Mouse (Mus musculus) left cerebral cortex, postnatal 10 days (tissue): ENCODE measurements around the gene Lhx2. TPM values are rescaled to one million over a fixed set of nuclear protein-coding genes. Genes with fewer than 3 reads are reported as not detected.
A peak's percentile ranks its signal among the peaks of the same experiment; 100 is the strongest.

Source experiments
- DNase-seq, 2 experiments: peaks; one replicate each; pipeline ENCODE4 v3.0.0; 2021 to 2022; ENCODE audit warnings: low spot score in 2 of 2, mixed read lengths in 1 of 2; ENCODE audit errors: extremely low spot score in 1 of 2
- intact Hi-C: fragments of 180-260 bp; cut with DNase I; formaldehyde crosslinking; loops from one replicate; pipeline ENCODE4 v1.15.1; 2025
- total RNA-seq, 2 experiments: library from RNA; stranded (reverse); gene quantifications; 2 replicates each; pipeline ENCODE4 v1.2.3; 2021

Lhx2 gene
- total RNA-seq = 10 to 100 TPM; 76.1 to 77.7 TPM

- DNase-seq = peak in 1 of 2 experiments; percentile 64
- intact Hi-C loops = no loop called here
These were observed at the start of gene Lhx2 for GRCm38 (mm10) chr2:38338990-38339909. TSS of gene Lhx2 (plus strand) at chr2:38339281.

- no peak for DNase-seq
- intact Hi-C loops = no loop called here
These were observed 47.6 kb upstream of the Lhx2 start for GRCm38 (mm10) chr2:38291526-38291925.

GRCm38 (mm10) chr2:38295939-38296338, 43.1 kb upstream of the Lhx2 start:
- intact Hi-C loops = no loop called here
- DNase-seq = no peak

GRCm38 (mm10) chr2:38300941-38301340, 38.1 kb upstream of the Lhx2 start:
- intact Hi-C loops = no loop called here
- no peak for DNase-seq

- no peak for DNase-seq
- intact Hi-C loops = no loop called here
These were observed 33.9 kb upstream of the Lhx2 start for GRCm38 (mm10) chr2:38305152-38305551.

- intact Hi-C loops = no loop called here
- no peak for DNase-seq
These were observed 26.2 kb upstream of the Lhx2 start for GRCm38 (mm10) chr2:38312921-38313320.

GRCm38 (mm10) chr2:38313399-38313798, 25.7 kb upstream of the Lhx2 start:
- intact Hi-C loops = no loop called here
- no peak for DNase-seq

GRCm38 (mm10) chr2:38319086-38319485, 20.0 kb upstream of the Lhx2 start:
- no peak for DNase-seq
- intact Hi-C loops = no loop called here

- no peak for DNase-seq
- intact Hi-C loops = no loop called here
These were observed 18.2 kb upstream of the Lhx2 start for GRCm38 (mm10) chr2:38320911-38321310.

- intact Hi-C loops = no loop called here
- no peak for DNase-seq
These were observed 15.7 kb upstream of the Lhx2 start for GRCm38 (mm10) chr2:38323380-38323779.

GRCm38 (mm10) chr2:38326671-38327070, 12.4 kb upstream of the Lhx2 start:
- DNase-seq = no peak
- intact Hi-C loops = no loop called here

- no peak for DNase-seq
- intact Hi-C loops = no loop called here
These were observed 5.4 kb upstream of the Lhx2 start for GRCm38 (mm10) chr2:38333586-38334119.

GRCm38 (mm10) chr2:38336606-38337005, 2.5 kb upstream of the Lhx2 start:
- intact Hi-C loops = no loop called here
- no peak for DNase-seq

GRCm38 (mm10) chr2:38337091-38337640, 1.9 kb upstream of the Lhx2 start:
- DNase-seq = no peak
- intact Hi-C loops = no loop called here

- DNase-seq = no peak
- intact Hi-C loops = no loop called here
These were observed 1.4 kb upstream of the Lhx2 start for GRCm38 (mm10) chr2:38337681-38338080.

GRCm38 (mm10) chr2:38338348-38338932, 641 bp upstream of the Lhx2 start:
- intact Hi-C loops = no loop called here
- no peak for DNase-seq

GRCm38 (mm10) chr2:38339910-38340625, 987 bp downstream of the Lhx2 start:
- no peak for DNase-seq
- intact Hi-C loops = loop anchor here (10.0 kb wide), 1 partner anchor 195 kb away; no protein-coding TSS in a partner anchor

- intact Hi-C loops = loop anchor here (10.0 kb wide), 1 partner anchor 196 kb away; no protein-coding TSS in a partner anchor
- no peak for DNase-seq
These were observed 1.6 kb downstream of the Lhx2 start for GRCm38 (mm10) chr2:38340626-38341200.

- intact Hi-C loops = loop anchor here (10.0 kb wide), 1 partner anchor 199 kb away; no protein-coding TSS in a partner anchor
- DNase-seq = no peak
These were observed 4.5 kb downstream of the Lhx2 start for GRCm38 (mm10) chr2:38343573-38343972.
